Mouse (Mus musculus): ENCODE measurements around the gene Plxdc1.

The Plxdc1 gene

GRCm38 (mm10) chr11:98016177-98016576, 29.9 kb upstream of the Plxdc1 start:
- DNase-seq (ENCODE audit: low read depth): no peak

- no peak for DNase-seq (ENCODE audit: low read depth)
These were observed 26.6 kb upstream of the Plxdc1 start for GRCm38 (mm10) chr11:98012831-98013230.

GRCm38 (mm10) chr11:98011716-98012115, 25.5 kb upstream of the Plxdc1 start:
- no peak for DNase-seq (ENCODE audit: low read depth)

GRCm38 (mm10) chr11:98008087-98008486, 21.8 kb upstream of the Plxdc1 start:
- no peak for DNase-seq (ENCODE audit: low read depth)

- no peak for DNase-seq (ENCODE audit: low read depth)
These were observed 19.4 kb upstream of the Plxdc1 start for GRCm38 (mm10) chr11:98005686-98006085.

GRCm38 (mm10) chr11:98005076-98005475, 18.8 kb upstream of the Plxdc1 start:
- no peak for DNase-seq (ENCODE audit: low read depth)

GRCm38 (mm10) chr11:98004161-98004560, 17.9 kb upstream of the Plxdc1 start:
- no peak for DNase-seq (ENCODE audit: low read depth)

GRCm38 (mm10) chr11:98003171-98003671, 17.0 kb upstream of the Plxdc1 start:
- no peak for DNase-seq (ENCODE audit: low read depth)

GRCm38 (mm10) chr11:98002627-98003026, 16.4 kb upstream of the Plxdc1 start:
- DNase-seq (ENCODE audit: low read depth): peak; percentile 79

GRCm38 (mm10) chr11:98001986-98002385, 15.7 kb upstream of the Plxdc1 start:
- no peak for DNase-seq (ENCODE audit: low read depth)

- DNase-seq (ENCODE audit: low read depth): no peak
These were observed 15.1 kb upstream of the Plxdc1 start for GRCm38 (mm10) chr11:98001351-98001824.

GRCm38 (mm10) chr11:98000378-98001140, 14.3 kb upstream of the Plxdc1 start:
- DNase-seq (ENCODE audit: low read depth): no peak

GRCm38 (mm10) chr11:97999748-98000147, 13.5 kb upstream of the Plxdc1 start:
- no peak for DNase-seq (ENCODE audit: low read depth)

GRCm38 (mm10) chr11:97998898-97999608, 12.8 kb upstream of the Plxdc1 start:
- DNase-seq (ENCODE audit: low read depth): no peak

GRCm38 (mm10) chr11:97998074-97998793, 12.0 kb upstream of the Plxdc1 start:
- DNase-seq (ENCODE audit: low read depth): no peak

- no peak for DNase-seq (ENCODE audit: low read depth)
These were observed 11.2 kb upstream of the Plxdc1 start for GRCm38 (mm10) chr11:97997387-97997960.

- DNase-seq (ENCODE audit: low read depth): no peak
These were observed 10.4 kb upstream of the Plxdc1 start for GRCm38 (mm10) chr11:97996691-97997090.

- DNase-seq (ENCODE audit: low read depth): peak; percentile 58
These were observed 9.5 kb upstream of the Plxdc1 start, which contains the start of gene Arl5c for GRCm38 (mm10) chr11:97995564-97996288. TSS of gene Arl5c (minus strand) at chr11:97996181.

- DNase-seq (ENCODE audit: low read depth): peak; percentile 75
These were observed 8.4 kb upstream of the Plxdc1 start for GRCm38 (mm10) chr11:97994539-97995100.

GRCm38 (mm10) chr11:97988530-97989096, 2.4 kb upstream of the Plxdc1 start:
- DNase-seq (ENCODE audit: low read depth): peak; percentile 81
